Mouse (Mus musculus) ES-CJ7 (cell line): ENCODE results near the gene Zranb3.
"Not testable (repeated sequence)": the region's sequence is repeated elsewhere in the genome, so short reads cannot be mapped to it uniquely, and the experiment has no call there.

Experiments
- DNase-seq: peaks from one replicate; pipeline ENCODE4 v3.0.0; 2011; ENCODE audit warnings: low read depth, low spot score

Gene Zranb3

DNA sequence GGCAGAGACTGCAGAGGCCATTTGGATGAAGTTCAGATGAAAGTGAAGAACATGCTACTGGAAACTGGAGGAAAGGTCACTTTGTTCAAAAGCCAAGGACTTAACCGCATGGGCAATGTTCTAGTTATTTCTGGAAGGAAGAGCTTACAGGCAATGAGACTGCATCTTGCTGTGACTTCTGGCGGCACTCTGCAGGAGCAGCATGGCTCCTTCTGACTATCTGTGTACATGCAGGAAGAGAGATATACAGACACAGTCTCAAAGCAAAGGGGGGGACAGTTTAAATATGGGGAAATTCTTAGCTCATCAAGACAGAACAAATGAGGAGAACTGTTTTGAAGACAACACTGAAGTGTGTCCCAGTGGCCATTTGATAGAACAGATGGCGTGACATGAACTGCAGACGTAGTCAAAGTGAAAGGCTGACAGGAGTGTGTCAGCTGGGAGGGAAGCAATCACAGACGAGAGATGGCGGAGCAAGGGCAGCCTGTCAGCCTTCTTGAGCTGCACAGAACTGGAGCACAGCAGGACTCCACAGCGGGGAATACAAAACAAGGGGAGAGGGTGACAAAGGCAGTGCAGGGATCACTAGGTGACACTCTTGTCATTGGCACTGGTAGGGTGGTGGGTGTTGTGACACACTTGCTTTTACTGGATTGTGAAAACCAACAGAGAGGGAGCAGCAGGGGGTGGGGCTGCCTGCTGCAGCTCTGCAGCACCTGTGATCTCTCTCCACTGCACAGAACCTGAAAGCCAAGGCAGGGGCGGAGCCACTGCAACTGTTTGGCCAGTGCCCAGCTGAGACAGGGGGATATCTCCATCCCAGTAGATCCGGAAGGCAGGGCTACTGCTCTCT lies 112.7 kb downstream of the Zranb3 start:
- peak; percentile 39 for DNase-seq

DNA sequence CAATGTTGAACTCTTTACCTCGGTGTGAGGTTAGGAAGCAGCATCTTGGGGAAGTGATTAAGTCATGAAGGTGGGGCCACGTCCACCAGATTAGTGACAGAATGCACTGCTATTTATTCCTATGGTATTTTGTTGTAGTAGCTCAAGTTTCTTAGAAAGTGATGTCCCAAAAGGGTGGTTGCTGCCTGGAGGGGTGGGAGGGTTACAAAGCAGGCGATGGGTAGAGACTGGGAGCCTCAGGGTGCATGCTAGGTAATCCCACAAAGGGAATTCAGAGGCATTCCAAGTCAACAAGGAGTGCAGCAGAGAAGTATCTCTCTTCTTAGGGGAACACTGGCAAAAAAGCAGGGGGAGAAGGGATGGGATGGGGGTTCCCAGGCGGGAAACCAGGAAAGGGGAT lies 113.5 kb downstream of the Zranb3 start:
- no peak for DNase-seq

DNA sequence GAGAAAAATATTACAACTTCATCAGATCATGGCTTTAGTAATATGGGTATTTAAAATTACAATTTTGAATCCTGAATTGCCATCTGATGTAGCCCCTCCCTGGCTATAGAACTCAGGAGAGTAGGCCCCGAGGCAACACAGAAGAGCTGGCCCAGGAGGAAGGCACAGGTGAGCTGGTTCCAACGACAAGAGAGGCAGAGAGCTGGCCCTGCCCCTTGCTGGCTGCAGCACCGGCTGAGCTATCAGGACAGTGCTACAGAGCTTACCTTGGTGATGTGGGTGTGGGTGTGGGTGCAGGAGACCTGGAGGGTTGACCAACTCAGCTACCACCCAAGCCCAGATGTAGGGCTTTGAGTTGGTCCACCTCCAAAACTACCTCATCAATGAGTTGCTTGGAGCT lies 114.6 kb downstream of the Zranb3 start:
- DNase-seq: no peak

DNA sequence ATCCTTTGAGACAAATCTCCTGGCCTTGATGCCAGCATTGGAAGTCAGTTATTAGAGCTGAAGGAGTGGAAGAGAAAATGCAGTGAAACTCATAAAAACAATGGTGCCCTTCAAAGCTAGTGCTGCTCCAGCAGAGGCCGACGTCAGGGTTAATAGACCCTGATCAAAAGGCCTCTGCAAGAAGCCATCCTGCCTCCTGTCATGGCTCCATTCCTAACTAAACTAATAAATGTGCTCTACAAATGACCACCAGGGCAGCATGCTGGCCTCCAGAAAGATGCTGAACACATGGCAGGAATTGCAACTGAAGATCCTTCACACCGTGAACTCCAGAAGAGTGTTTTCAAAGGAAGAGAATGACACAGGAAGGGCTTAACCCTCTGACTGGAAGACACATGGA lies 117.5 kb downstream of the Zranb3 start:
- DNase-seq: no peak

DNA sequence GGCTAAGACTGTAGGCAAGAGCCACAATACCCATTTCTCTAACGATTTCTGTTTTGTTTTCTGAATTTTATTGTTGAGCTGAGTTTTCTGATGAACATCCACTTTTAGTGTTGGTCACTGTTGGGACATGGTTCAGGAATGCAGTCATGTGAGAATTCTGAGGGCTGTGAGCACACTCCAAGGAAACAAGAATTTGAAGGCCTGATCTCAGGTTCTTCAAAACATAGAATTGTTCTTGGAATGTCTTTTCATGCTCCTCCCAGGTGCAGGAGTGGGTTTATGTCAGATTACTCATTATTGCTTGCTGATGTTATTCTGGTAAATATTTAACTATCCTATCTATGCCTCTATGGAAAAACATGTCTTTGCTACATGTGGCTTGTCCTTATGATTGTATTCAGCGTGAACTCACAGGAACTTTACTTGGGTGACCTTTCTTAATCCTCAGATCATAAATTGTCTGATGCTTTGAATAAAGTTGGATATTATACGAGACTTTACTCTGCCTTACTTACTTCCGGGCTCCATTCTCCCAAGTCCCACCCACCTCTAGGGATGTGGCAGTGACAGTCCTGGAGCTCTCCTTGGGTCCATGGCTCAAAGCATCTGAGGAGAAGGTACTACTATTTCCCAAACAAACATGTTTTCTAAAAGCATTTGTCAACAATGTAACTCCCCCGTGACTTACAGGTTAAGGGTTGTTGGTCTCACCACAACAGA lies 119.4 kb downstream of the Zranb3 start:
- no peak for DNase-seq

DNA sequence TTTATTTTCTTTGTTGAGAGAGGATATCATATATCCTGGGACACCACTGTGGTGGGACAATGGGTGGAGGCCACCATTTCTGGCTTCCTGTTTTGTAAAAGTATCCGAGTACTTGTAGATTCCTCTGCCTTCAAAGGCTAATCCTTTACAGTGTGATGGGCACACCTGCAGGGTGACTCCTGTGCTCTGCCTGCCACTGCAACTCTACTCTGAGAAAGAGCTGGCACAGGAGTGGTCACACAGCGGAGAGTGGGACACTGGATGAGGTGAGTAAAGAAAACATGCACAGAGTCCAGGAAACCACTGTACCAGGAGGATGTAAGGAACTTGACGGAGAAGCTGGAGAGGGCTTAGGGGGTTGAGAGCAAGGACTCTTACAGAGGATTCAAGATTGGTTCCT lies 120.6 kb downstream of the Zranb3 start:
- DNase-seq: no peak

DNA sequence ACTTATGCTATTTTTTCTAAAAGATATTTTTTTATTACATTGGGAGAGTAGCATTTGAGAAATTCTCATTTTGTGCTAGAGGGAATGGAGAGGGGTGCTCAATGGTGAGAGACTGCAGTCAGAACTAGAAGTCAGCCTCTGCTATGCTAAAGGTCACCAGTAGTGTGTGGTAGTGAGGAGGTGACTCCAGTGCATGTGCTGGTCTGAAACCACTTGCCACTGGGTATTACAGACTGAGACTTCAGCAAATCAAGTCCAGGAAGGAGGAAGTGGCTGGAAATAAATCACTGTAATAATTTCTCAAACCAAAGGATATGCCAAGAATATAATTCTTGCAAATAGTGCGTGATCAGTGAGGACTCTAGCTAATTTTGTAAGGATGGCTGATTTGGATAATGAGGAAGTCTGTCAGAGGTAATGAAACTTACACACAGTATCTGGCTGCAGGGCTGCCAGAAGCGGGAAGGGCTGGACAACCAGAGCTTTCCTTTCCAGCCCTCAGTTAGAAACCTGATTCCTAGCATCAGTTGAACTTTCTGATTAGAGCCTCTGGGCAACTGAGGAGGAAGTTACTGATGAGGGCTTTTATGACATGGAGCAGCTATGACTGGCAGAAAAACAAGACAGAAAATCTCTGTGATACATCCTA lies 121.8 kb downstream of the Zranb3 start:
- peak; percentile 44 for DNase-seq

DNA sequence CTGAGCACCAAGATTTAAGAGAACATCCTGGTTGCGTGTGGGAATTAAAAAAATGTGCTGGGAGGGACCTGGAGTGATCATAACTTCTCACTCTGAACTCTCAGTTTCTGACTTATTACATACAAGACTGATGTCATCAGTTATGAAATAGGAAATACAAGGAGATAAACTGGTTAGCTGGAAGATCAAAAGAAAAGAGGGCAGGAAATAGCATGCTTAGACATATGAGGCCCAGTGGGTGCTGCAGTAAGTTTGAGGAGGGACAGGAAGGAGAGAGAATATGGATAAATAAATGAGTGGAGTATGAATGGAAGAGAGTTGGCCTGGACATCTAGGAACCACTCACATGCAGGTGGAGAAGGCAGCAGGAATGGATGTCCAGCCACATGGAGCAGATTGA lies 124.7 kb downstream of the Zranb3 start:
- DNase-seq: no peak

DNA sequence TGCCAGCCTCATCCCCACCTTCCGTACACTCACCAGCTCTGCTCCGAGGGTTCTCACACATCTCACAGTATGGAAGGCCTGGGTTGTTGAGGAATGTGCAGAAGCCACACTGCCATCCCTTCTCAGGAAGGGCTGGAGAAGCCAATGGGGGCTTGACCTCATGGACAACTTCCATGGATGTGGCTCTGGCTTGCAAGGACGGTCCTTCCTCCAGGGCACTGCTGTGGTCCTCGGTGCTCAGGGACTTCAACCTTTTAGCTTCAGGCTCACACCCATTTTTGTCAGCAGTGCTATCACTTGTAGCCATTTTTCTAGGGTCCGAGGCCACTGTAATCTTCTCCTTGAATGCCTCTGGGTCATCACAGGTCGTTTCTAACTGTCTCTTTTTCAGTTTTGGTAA lies 126.7 kb downstream of the Zranb3 start:
- DNase-seq: no peak

DNA sequence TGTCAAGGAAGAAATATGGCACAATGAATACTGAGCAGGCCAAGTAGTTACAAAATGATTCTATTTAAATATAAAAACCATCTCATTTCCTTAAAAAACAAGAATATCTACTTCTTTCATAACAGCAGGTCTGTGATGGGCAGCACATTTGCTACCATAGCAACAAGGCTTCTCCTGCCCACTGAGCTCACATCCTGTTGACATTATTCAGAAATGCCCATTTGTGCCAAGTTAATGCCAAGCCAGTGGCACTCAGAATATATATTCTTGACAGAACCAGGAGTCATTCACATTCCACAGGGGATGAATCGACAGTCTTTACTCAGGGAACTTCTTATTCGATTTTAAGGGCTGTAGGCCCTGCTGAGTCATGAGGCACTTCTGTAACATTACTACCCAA lies 127.2 kb downstream of the Zranb3 start:
- no peak for DNase-seq

DNA sequence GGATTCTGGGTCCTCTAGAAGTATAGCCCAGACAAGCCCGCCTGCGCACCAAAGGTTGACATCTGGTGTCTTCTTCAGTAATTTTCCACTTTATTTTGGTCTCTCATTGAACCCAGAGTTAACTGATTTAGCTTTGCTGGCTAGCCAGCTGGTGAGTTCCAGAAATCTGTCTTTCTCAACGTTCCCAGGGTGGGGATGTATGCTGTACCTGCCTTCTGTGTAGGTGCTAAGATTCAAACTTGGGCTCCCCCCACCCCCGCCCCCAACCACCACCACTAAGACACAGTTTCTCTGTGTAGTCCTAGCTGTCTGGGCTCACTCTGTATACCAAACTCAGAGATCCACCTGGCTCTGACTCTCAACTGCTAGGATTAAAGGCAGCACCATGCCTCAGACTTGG lies 128.8 kb downstream of the Zranb3 start:
- DNase-seq: no peak

DNA sequence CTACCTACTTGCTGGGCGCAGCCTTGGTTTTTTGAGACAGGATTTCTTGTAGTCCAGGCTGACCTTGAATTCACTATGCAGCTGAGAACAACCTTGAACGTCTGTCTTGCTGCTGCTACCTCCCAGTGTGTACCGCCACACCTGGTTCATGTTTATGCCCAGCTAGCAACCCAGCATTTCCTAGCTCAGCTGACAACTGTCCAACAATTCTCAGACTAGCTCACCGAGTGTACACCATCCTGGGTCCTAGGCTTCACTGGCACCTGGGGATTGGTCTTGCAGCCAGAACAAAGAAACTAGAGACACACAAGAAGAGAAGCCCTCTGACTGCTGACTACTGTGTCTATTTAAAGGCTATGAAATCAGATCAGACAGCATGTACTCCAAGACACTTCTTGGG lies 132.0 kb downstream of the Zranb3 start:
- DNase-seq: no peak

DNA sequence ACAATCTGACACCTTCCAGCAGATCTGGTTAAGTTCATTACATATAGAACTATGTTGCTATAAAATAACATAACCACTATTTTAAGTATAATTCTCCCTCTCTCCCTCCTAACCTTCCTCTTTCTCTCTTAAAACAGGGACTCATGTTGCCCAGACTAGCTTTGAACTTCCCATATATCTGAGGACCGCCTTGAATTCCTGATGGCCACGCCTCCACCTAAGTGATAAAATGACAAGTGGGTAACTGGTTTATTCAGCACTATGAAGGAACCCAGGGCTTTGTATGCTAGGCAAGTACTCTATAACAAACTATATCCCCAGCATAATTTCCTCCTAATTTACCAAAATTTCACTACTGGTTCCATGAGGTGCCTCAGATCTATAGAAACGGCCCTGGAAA lies 139.5 kb downstream of the Zranb3 start:
- no peak for DNase-seq

DNA sequence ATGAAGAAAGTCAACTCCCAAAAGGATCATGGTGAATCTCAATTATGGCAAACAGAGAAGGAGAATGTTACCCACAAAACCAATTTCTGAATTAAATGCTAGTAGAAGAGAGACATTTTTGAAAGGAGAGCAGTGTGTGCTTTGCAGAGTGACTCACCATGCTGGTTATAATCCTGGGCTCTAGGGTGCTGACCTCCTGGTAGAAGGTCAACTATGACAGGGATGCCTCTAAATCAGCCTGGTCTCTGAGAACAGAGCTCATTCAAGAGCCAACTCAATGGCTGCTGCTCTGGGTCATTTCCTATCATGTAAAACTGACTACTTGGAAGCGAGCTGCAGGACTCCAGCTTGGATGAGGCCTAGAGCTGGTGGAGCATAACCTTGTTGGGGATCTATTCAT lies 141.7 kb downstream of the Zranb3 start:
- no peak for DNase-seq

DNA sequence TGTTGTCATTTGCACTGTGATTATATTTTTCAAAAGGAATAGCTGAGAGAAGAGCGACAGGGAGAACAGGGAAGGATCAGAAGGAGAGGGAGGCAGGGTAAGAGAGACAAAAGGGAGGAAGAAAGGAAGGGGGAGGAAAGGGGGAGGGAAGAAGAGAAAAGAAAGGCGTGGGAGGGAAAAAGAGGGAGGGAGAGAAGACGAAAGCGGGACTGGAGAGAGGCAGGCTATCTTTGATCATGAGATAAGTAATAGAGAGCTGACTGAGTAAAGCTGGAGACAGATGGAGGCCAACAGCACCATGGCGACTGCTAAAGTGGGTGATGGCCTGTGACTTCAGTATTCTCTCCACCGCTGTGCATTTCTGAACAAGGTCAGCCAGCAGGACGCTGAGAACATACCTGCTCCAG lies 143.5 kb downstream of the Zranb3 start:
- no peak for DNase-seq

DNA sequence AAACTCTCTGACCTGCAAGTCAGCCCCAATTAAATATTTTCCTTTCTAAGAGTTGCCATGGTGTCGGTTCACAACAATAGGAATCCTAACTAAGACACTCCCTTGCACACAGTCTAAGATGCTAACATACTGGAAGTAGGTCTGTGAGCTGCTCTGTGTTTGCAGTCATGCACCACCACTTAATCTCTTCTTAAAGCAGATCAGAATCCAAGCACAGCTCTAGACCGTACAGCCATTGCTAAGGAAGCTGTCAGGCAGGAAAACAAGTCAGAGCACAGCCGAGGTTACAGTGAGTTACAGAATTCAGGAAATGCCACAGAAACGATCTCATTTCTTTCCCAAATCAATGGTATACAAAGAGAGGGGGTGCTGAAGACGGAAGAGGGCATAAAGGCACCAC lies 144.0 kb downstream of the Zranb3 start:
- no peak for DNase-seq

DNA sequence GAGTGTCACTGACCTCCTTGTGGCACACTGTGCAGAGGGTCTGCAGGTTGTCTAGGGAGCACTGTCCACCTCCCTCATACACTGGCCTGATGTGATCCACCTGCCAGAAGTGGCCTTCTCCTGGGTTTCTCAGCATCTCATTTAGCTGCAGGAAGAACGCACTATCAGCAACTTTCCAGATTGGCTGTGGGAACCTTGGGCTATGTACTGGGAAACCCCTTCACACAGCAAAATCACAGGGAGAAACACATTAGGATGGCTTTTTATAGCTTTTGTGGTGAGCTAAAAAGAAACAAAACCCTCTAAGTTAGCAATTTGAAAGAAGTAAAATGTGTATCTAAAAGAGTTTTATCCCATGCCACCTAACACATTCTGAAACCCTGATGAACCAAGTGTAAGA lies 146.3 kb downstream of the Zranb3 start:
- DNase-seq: no peak

DNA sequence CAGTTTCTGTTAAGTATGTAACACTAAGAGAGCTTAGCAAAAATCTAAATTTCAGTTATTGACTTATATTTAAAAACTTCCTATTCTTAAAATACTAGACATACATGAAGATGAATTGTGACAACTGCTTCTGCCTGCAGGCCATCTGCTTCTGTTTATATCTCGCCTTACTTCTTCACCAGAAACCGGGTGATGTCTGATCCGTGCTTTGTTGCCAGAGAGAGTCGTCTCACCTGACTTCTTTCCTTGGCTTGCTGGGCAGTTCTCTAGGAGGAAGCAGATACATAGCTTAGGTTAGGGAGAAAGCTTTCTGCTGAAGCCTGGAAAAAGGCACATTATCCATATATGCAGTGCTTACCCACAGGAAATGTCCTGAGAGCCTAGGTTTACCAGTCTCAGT lies 148.0 kb downstream of the Zranb3 start:
- DNase-seq: no peak

DNA sequence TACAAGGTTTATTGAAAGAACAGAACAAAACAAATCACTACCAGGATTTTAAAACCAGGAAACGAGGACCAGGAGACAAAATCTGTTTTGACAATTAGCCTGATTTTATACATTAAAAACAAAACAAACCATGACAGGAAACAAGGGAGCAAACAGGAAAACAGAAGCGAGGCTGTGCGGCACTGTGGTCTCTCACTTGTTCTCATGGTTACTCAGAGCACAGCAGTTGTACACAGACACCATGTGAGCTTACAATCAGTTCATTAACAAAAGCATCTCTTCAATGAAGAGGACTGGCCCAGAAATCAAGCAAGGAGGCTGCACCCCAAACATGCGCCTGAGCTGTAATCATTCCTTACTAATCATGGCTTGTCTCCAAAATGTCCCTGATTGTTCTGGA lies 148.6 kb downstream of the Zranb3 start:
- DNase-seq: not testable (repeated sequence)

DNA sequence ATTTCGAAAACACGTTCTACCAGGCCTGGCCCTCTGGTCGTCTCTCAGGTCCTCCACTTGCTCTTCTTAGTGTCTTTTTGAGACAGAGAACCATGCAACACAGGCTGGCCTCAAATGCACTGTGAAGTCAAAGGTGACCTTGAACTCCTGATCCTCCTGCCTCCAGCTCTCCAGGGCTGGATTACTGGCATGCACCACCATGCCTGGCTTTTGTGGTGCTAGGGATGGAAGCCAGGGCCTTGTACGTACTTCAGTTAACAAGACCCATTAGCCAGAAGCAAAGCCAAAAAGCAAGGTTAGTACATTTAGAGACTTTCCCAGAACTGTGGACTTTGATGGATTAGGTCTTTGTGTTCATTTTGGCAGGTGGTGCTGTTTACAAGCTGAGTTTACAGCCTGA lies 150.6 kb downstream of the Zranb3 start:
- DNase-seq: no peak

DNA sequence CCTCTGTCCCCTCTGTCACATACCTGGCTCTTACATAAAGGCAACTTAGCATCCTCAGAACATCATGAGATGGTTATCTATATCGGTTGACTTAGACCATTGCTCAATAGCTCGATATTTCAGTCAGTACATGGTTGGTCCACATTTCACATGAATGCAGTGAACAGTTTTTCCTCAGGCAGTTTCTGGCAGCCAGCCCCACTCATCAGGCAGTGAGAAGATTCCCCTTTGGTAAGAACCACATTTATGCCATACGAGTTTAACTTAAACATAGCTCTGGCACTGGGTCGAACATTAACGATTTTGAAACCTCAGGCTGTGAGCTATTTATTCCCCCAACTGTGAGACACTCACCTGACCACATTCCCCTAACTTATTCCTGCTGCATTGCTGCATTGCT lies 154.1 kb downstream of the Zranb3 start:
- DNase-seq: no peak

DNA sequence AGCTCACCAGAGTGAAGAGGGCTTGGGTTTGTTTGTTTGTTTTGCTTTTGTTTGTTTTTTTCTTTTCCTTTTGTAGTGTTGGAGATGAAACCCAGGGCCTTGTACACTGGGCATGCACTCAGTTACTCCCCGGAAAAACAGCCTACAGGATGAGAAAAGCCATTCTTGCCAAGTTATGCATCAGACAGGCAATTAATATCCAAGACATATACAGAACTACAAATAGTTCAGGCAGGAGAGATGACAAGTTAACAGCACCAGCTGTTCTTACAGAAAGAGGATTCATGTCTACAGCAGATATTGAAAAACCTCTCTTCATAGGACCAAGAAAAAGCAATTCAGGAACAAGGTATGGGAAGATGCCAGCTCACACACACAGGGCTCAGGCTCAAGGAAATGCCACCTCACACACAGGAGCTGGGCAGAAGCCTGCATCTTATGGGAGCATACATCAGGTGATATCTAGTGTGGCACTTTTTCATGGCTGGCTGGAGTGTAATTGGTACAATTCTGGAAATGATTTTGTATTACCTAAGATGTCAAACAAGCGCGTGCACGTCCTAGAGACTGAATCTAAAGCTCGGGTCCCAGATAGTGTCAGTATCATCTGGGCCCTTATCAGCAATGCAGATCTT lies 156.1 kb downstream of the Zranb3 start:
- DNase-seq: no peak
